Mouse (Mus musculus) MEL (cell line): ENCODE data around the gene Med13l. TPM values are rescaled to one million over a fixed set of nuclear protein-coding genes. Genes with fewer than 3 reads are reported as not detected.

Experiments
- DNase-seq: peaks from one replicate; pipeline ENCODE4 v3.0.0; 2011; ENCODE audit warnings: low read depth, low spot score
- H3K27ac ChIP-seq: 2 replicates; pipeline ENCODE4 v1.5.1; 2012; ENCODE audit warnings: low read depth, mild to moderate bottlenecking, control low read depth, low read length, moderate library complexity; ENCODE audit not compliant: control insufficient read depth
- H3K27me3 ChIP-seq, 2 experiments: fragments of 150-350 bp in 1 of 2; sonication (generic) in 1 of 2; 2 replicates each; pipeline ENCODE4 v1.6.1; 2012; ENCODE audit warnings: low read length in 2 of 2, mild to moderate bottlenecking in 2 of 2, improper control_type of control experiment in 1 of 2, moderate library complexity in 1 of 2; ENCODE audit not compliant: insufficient read depth in 2 of 2, control insufficient read depth in 1 of 2
- H3K36me3 ChIP-seq, 2 experiments: 2 replicates each; pipeline ENCODE4 v1.6.1; 2012 to 2014; ENCODE audit warnings: low read length in 2 of 2, improper control_type of control experiment in 1 of 2, inconsistent platforms in 1 of 2, mild to moderate bottlenecking in 1 of 2; ENCODE audit not compliant: insufficient read depth in 2 of 2, control insufficient read depth in 1 of 2
- H3K4me1 ChIP-seq, 2 experiments: fragments of 150-350 bp in 1 of 2; sonication (generic) in 1 of 2; 2 replicates each; pipeline ENCODE4 v1.6.1; 2012; ENCODE audit warnings: low read length in 2 of 2, improper control_type of control experiment in 1 of 2, mild to moderate bottlenecking in 1 of 2; ENCODE audit not compliant: insufficient read depth in 2 of 2, control insufficient read depth in 1 of 2
- H3K4me3 ChIP-seq, 2 experiments: fragments of 150-350 bp in 1 of 2; sonication (generic) in 1 of 2; 2 replicates each; pipeline ENCODE4 v1.5.1; 2012; ENCODE audit warnings: low read depth in 2 of 2, low read length in 2 of 2, mild to moderate bottlenecking in 2 of 2, moderate library complexity in 2 of 2, control low read depth in 1 of 2, improper control_type of control experiment in 1 of 2; ENCODE audit not compliant: control insufficient read depth in 1 of 2, insufficient read depth in 1 of 2
- H3K79me2 ChIP-seq: 2 replicates; pipeline ENCODE4 v1.6.1; 2012; ENCODE audit warnings: mild to moderate bottlenecking, low read length, moderate library complexity; ENCODE audit not compliant: control insufficient read depth, poor library complexity, insufficient read depth
- H3K9ac ChIP-seq: 2 replicates; pipeline ENCODE4 v1.6.1; 2012; ENCODE audit warnings: low read depth, mild to moderate bottlenecking, control low read depth, low read length, moderate library complexity; ENCODE audit not compliant: control insufficient read depth, poor library complexity, severe bottlenecking
- H3K9me3 ChIP-seq: fragments of 150-350 bp; sonication (generic); replicated peaks from 2 replicates; pipeline ENCODE4 v1.6.1; 2012; ENCODE audit warnings: mild to moderate bottlenecking, low read length, improper control_type of control experiment, moderate library complexity; ENCODE audit not compliant: insufficient read depth
- CHD2 ChIP-seq: IDR thresholded peaks from 2 replicates; pipeline ENCODE4 v1.6.1; 2011; ENCODE audit warnings: low read length, improper control_type of control experiment
- CTCF ChIP-seq, 3 experiments: IDR thresholded peaks in 2 of 3; conservative IDR thresholded peaks in 1 of 3; 2 replicates each; pipeline ENCODE4 v1.5.1; 2011 to 2012; ENCODE audit warnings: low read length in 3 of 3, low read depth in 2 of 3, mild to moderate bottlenecking in 2 of 3, improper control_type of control experiment in 1 of 3, inconsistent platforms in 1 of 3, mixed read lengths in 1 of 3, moderate library complexity in 1 of 3; ENCODE audit not compliant: control insufficient read depth in 1 of 3, insufficient read depth in 1 of 3, poor library complexity in 1 of 3, severe bottlenecking in 1 of 3
- EP300 ChIP-seq, 2 experiments: IDR thresholded peaks; 2 replicates each; pipeline ENCODE4 v1.6.1; 2011; ENCODE audit warnings: improper control_type of control experiment in 2 of 2, low read length in 2 of 2, low read depth in 1 of 2, mild to moderate bottlenecking in 1 of 2
- ETS1 ChIP-seq: IDR thresholded peaks from 2 replicates; pipeline ENCODE4 v1.6.1; 2012; ENCODE audit warnings: low read depth, mild to moderate bottlenecking, inconsistent platforms, low read length, improper control_type of control experiment, moderate library complexity
- GABPA ChIP-seq: IDR thresholded peaks from 2 replicates; pipeline ENCODE4 v1.6.1; 2012; ENCODE audit warnings: low read depth, mild to moderate bottlenecking, inconsistent platforms, low read length, improper control_type of control experiment, moderate library complexity
- JUND ChIP-seq: IDR thresholded peaks from 2 replicates; pipeline ENCODE4 v1.6.1; 2011; ENCODE audit warnings: low read depth, mild to moderate bottlenecking, improper control_type of control experiment, low read length
- MAFK ChIP-seq: IDR thresholded peaks from 2 replicates; pipeline ENCODE4 v1.6.1; 2011; ENCODE audit warnings: low read depth, mild to moderate bottlenecking, low read length, improper control_type of control experiment, borderline replicate concordance
- MAX ChIP-seq: IDR thresholded peaks from 2 replicates; pipeline ENCODE4 v1.6.1; 2011; ENCODE audit warnings: low read length, improper control_type of control experiment
- MAZ ChIP-seq: IDR thresholded peaks from 2 replicates; pipeline ENCODE4 v1.6.1; 2012; ENCODE audit warnings: low read depth, mild to moderate bottlenecking, inconsistent platforms, low read length, improper control_type of control experiment
- MEF2A ChIP-seq: IDR thresholded peaks from 2 replicates; pipeline ENCODE4 v1.6.1; 2014; ENCODE audit warnings: low read depth, mild to moderate bottlenecking, inconsistent platforms, low read length, improper control_type of control experiment; ENCODE audit not compliant: poor library complexity, insufficient replicate concordance, severe bottlenecking; ENCODE audit errors: extremely low read depth
- MYB ChIP-seq: IDR thresholded peaks from 2 replicates; pipeline ENCODE4 v1.6.1; 2011; ENCODE audit warnings: mild to moderate bottlenecking, low read depth, low read length, improper control_type of control experiment
- MYC ChIP-seq: IDR thresholded peaks from 2 replicates; pipeline ENCODE4 v1.6.1; 2011; ENCODE audit warnings: low read depth, mild to moderate bottlenecking, low read length, improper control_type of control experiment, moderate library complexity
- NRF1 ChIP-seq: IDR thresholded peaks from 2 replicates; pipeline ENCODE4 v1.6.1; 2014; ENCODE audit warnings: low read depth, mild to moderate bottlenecking, inconsistent platforms, low read length, improper control_type of control experiment, moderate library complexity; ENCODE audit not compliant: poor library complexity, insufficient read depth, severe bottlenecking
- RAD21 ChIP-seq: IDR thresholded peaks from 2 replicates; pipeline ENCODE4 v1.6.1; 2011; ENCODE audit warnings: mild to moderate bottlenecking, low read depth, low read length, improper control_type of control experiment
- RCOR1 ChIP-seq: IDR thresholded peaks from 2 replicates; pipeline ENCODE4 v1.6.1; 2012; ENCODE audit warnings: low read depth, mild to moderate bottlenecking, inconsistent platforms, low read length, improper control_type of control experiment
- SIN3A ChIP-seq: IDR thresholded peaks from 2 replicates; pipeline ENCODE4 v1.6.1; 2012; ENCODE audit warnings: low read length, improper control_type of control experiment, inconsistent platforms
- TAL1 ChIP-seq: IDR thresholded peaks from 2 replicates; pipeline ENCODE4 v1.6.1; 2012; ENCODE audit warnings: mild to moderate bottlenecking, inconsistent platforms, low read length, moderate library complexity, mixed read lengths
- TBP ChIP-seq: IDR thresholded peaks from 2 replicates; pipeline ENCODE4 v1.8.0; 2011; ENCODE audit warnings: low read depth, low read length, improper control_type of control experiment
- TCF12 ChIP-seq: IDR thresholded peaks from 2 replicates; pipeline ENCODE4 v1.6.1; 2014; ENCODE audit warnings: low read depth, mild to moderate bottlenecking, inconsistent platforms, low read length, improper control_type of control experiment, moderate library complexity
- UBTF ChIP-seq: IDR thresholded peaks from 2 replicates; pipeline ENCODE4 v1.6.1; 2012; ENCODE audit warnings: low read depth, mild to moderate bottlenecking, inconsistent platforms, low read length, improper control_type of control experiment, moderate library complexity, borderline replicate concordance; ENCODE audit not compliant: insufficient read depth
- USF1 ChIP-seq: IDR thresholded peaks from 2 replicates; pipeline ENCODE4 v1.6.1; 2014; ENCODE audit warnings: low read depth, mild to moderate bottlenecking, inconsistent platforms, low read length, improper control_type of control experiment, moderate library complexity
- USF2 ChIP-seq, 2 experiments: IDR thresholded peaks; 2 replicates each; pipeline ENCODE4 v1.6.1; 2011 to 2012; ENCODE audit warnings: improper control_type of control experiment in 2 of 2, low read length in 2 of 2, borderline replicate concordance in 1 of 2, inconsistent platforms in 1 of 2, low read depth in 1 of 2, mild to moderate bottlenecking in 1 of 2; ENCODE audit not compliant: insufficient read depth in 1 of 2
- ZC3H11A ChIP-seq: IDR thresholded peaks from 2 replicates; pipeline ENCODE4 v1.6.1; 2012; ENCODE audit warnings: low read depth, mild to moderate bottlenecking, inconsistent platforms, low read length, improper control_type of control experiment
- ZMIZ1 ChIP-seq: IDR thresholded peaks from 2 replicates; pipeline ENCODE4 v1.6.1; 2012; ENCODE audit warnings: low read depth, mild to moderate bottlenecking, inconsistent platforms, low read length, improper control_type of control experiment, moderate library complexity
- ZNF384 ChIP-seq: IDR thresholded peaks from 2 replicates; pipeline ENCODE4 v1.6.1; 2012; ENCODE audit warnings: low read depth, mild to moderate bottlenecking, inconsistent platforms, low read length, improper control_type of control experiment
- polyA plus RNA-seq, 2 experiments: library from polyadenylated mRNA; stranded (reverse) in 1 of 2; unstranded in 1 of 2; fragments of >175 nt in 1 of 2; fragments of >200 nt in 1 of 2; gene quantifications; 2 replicates each; pipeline versions ENCODE4 v1.2.1 to v1.2.4; 2012; ENCODE audit warnings: low replicate concordance in 2 of 2, low read depth in 1 of 2; ENCODE audit not compliant: insufficient read length in 2 of 2, insufficient read depth in 1 of 2, missing spikeins in 1 of 2
- total RNA-seq: library from RNA; depleted of rRNA; stranded (reverse); fragments of 300-350 nt; gene quantifications from 2 replicates; pipeline ENCODE4 v1.2.3, GENCODE M21; 2012

The Med13l gene
- total and polyA plus RNA-seq, 3 experiments = 13.4 to 16.1 TPM; not detected in 1

DNA sequence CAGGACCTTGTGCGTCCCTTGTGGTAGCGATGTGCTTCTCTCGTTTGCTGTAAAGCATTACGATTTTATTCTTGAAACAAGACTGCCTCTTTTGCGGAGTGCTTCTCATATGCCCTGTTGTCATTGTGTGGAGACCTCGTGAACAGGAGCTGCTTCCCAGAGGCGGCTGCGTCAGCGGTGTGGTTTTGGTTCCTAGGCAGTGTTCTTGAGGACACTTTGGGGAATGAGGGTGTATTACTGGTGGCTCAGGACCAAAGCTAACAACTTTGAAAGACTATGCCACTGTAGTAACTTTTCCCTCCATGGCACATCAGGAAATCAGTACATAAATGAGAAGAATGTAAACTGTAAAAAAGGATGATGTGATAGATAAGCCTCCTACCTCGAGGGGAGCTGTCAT lies 157.0 kb downstream of the Med13l start:
- peaks cover 0 to 3% of the 10 kb centered on the region in 2 experiments; a peak in 1 of 4 replicates for H3K36me3 ChIP-seq
- no peaks in the 10 kb centered on the region for H3K27me3 ChIP-seq
- no peak for TF ChIP-seq ZMIZ1
- TF ChIP-seq RAD21 = no peak
- no peak for TF ChIP-seq UBTF
- no peak for TF ChIP-seq CTCF (IDR thresholded peaks at IDR 0.05 in 2 of 3, conservative IDR thresholded peaks at IDR 0.05 in 1 of 3; ENCODE audit: control insufficient read depth in 1 of 3, insufficient read depth in 1 of 3, low read depth in 2 of 3, low read length in 3 of 3, poor library complexity in 1 of 3, severe bottlenecking in 1 of 3)
- TF ChIP-seq TBP = no peak
- TF ChIP-seq SIN3A = no peak
- no peak for TF ChIP-seq MYC
- TF ChIP-seq USF1 = no peak
- TF ChIP-seq MAX = no peak
- no peak for TF ChIP-seq GABPA
- TF ChIP-seq MYB = no peak
- TF ChIP-seq CHD2 = no peak
- no peak for TF ChIP-seq JUND
- TF ChIP-seq ZNF384 = no peak
- TF ChIP-seq TAL1 = no peak
- H3K9me3 ChIP-seq = no peaks in the 10 kb centered on the region
- H3K27ac ChIP-seq = no peak overlapping the region
- no peak for DNase-seq
- peaks cover 2% of the 10 kb centered on the region; the same call in 1 of the 2 replicates for H3K79me2 ChIP-seq
- H3K4me3 ChIP-seq = no peak overlapping the region
- peaks cover 0 to 8% of the 10 kb centered on the region in 2 experiments; a peak in 2 of 4 replicates for H3K4me1 ChIP-seq
- H3K9ac ChIP-seq = no peak overlapping the region

DNA sequence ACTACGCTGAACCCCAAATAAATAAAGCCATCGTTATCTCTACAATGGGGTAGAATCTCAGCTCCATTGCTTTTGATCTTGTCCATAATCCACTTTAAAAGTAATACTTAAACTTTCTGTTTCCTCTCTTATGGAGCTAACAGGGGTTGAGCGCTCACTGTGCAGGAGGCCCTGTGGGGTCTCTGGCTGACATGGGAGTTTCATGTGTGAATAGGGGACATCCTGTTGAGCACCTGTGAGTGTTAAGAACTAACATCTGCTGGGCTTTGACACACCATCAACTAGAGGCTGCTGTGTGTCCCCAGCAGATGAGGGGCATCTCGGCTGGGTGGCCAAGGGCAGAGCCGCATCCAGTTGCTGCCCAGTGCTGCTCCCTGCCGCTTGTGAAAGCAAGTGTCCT lies 157.6 kb downstream of the Med13l start:
- peaks cover 2% of the 10 kb centered on the region; the same call in 1 of the 2 replicates for H3K79me2 ChIP-seq
- H3K27me3 ChIP-seq = no peaks in the 10 kb centered on the region
- H3K36me3 ChIP-seq = peaks cover 0 to 3% of the 10 kb centered on the region in 2 experiments; a peak in 1 of 4 replicates
- H3K9me3 ChIP-seq = no peaks in the 10 kb centered on the region
- peaks cover 0 to 8% of the 10 kb centered on the region in 2 experiments; a peak in 2 of 4 replicates for H3K4me1 ChIP-seq
- H3K4me3 ChIP-seq = no peak overlapping the region
- no peak overlapping the region for H3K27ac ChIP-seq
- no peak overlapping the region for H3K9ac ChIP-seq
- no peak for TF ChIP-seq EP300 (IDR thresholded peaks at IDR 0.05; ENCODE audit: low read depth in 1 of 2, low read length in 2 of 2)
- TF ChIP-seq NRF1 = no peak
- no peak for TF ChIP-seq USF2 (IDR thresholded peaks at IDR 0.05; ENCODE audit: borderline replicate concordance in 1 of 2, insufficient read depth in 1 of 2, low read depth in 1 of 2, low read length in 2 of 2)
- no peak for TF ChIP-seq ZC3H11A
- no peak for TF ChIP-seq USF1
- no peak for TF ChIP-seq RCOR1
- no peak for TF ChIP-seq MAZ
- no peak for TF ChIP-seq RAD21
- no peak for TF ChIP-seq ETS1
- TF ChIP-seq MAFK = no peak
- TF ChIP-seq MEF2A = no peak
- TF ChIP-seq TCF12 = no peak
- no peak for DNase-seq
